In genomic region chr15:77797609-77798411, GRCm38 (mm10) we compare ENCODE assay signal across 7 mouse cellular contexts. TPM values are rescaled to one million over a fixed set of nuclear protein-coding genes. Genes with fewer than 3 reads are reported as not detected.
DNase-seq lines count a peak whose midpoint lies in the region; ATAC-seq and TF ChIP-seq lines count a peak whose summit lies in the region.

No protein-coding gene starts in this region.

- TF ChIP-seq CTCF in Patski (IDR thresholded peaks at IDR 0.05), result no peak

- H3K9me3 ChIP-seq in forebrain, embryonic 11.5 days (ENCODE audit: control insufficient read depth, low read length), result no peaks in the 10 kb centered on the region
- H3K9me3 ChIP-seq in hindbrain, embryonic 16.5 days (ENCODE audit: control insufficient read depth, low read length), result no peaks in the 10 kb centered on the region
- no peaks in the 10 kb centered on the region for H3K9me3 ChIP-seq in liver, embryonic 16.5 days (replicated peaks; ENCODE audit: control insufficient read depth, low read length)

- H3K4me1 ChIP-seq in forebrain, embryonic 11.5 days (replicated peaks; ENCODE audit: control insufficient read depth, insufficient read depth, low read length), result 0 out of 2 replicates have a peak, but pooled peaks cover 2% of the 10 kb centered on the region
- peaks cover 13% of the 10 kb centered on the region for H3K4me1 ChIP-seq in hindbrain, embryonic 16.5 days (ENCODE audit: control insufficient read depth, insufficient read depth, low read depth, low read length)
- H3K4me1 ChIP-seq in liver, embryonic 16.5 days (ENCODE audit: control insufficient read depth, low read depth, low read length), result peaks cover 36% of the 10 kb centered on the region

- H3K9ac ChIP-seq in forebrain, embryonic 11.5 days (ENCODE audit: low read length), result no peak overlapping the region
- no peak overlapping the region; the same call in 1 of the 2 replicates for H3K9ac ChIP-seq in hindbrain, embryonic 16.5 days (ENCODE audit: low read depth, low read length)
- H3K9ac ChIP-seq in liver, embryonic 16.5 days (ENCODE audit: low read depth, low read length), result no peak overlapping the region

- POLR2A ChIA-PET in Patski (lab: Charles Lee), result interaction anchor here (1.4 to 2.0 kb wide), 3 partner anchors 10 to 44 kb away, joined by 5 to 8 read pairs (median 5); partner anchors contain the start of gene Myh9

- H3K4me2 ChIP-seq in forebrain, embryonic 11.5 days (ENCODE audit: low read depth, low read length, severe bottlenecking), result no peak overlapping the region
- H3K4me2 ChIP-seq in hindbrain, embryonic 16.5 days (ENCODE audit: low read length), result no peak overlapping the region
- no peak overlapping the region for H3K4me2 ChIP-seq in liver, embryonic 16.5 days (ENCODE audit: low read depth, low read length)

- ATAC-seq in Patski, result peak; percentile 22
- ATAC-seq in forebrain, embryonic 11.5 days (replicated peaks; ENCODE audit: low FRiP score), result no peak
- ATAC-seq in hindbrain, embryonic 16.5 days, result 0 out of 2 replicates have a peak, but pooled peaks have one; percentile 35
- peak; percentile 54 for ATAC-seq in liver, embryonic 16.5 days (ENCODE audit: low read depth)

- H3K36me3 ChIP-seq in forebrain, embryonic 11.5 days (ENCODE audit: control insufficient read depth, insufficient read depth, low read length), result no peaks in the 10 kb centered on the region
- no peaks in the 10 kb centered on the region for H3K36me3 ChIP-seq in hindbrain, embryonic 16.5 days (ENCODE audit: control insufficient read depth, insufficient read depth, low read length)
- peaks cover 21% of the 10 kb centered on the region for H3K36me3 ChIP-seq in liver, embryonic 16.5 days (ENCODE audit: control insufficient read depth, insufficient read depth)

- DNase-seq in CD4-positive helper T cell, adult 2 months (ENCODE audit: low read depth, low spot score), result peak; percentile 37
- no peak for DNase-seq in Patski (ENCODE audit: low read depth, low spot score)
- no peak for DNase-seq in forebrain, embryonic 11.5 days (ENCODE audit: low spot score)
- no peak for DNase-seq in frontal cortex, postnatal 10 days (ENCODE audit: low spot score in 2 of 2)
- no peak for DNase-seq in spleen, postnatal 10 days (ENCODE audit: low spot score in 2 of 2)

- CTCF ChIA-PET in Patski (lab: Charles Lee), result interaction anchor here (1.0 to 1.7 kb wide), 5 partner anchors 14 to 137 kb away, joined by 3 to 7 read pairs (median 3); no protein-coding TSS in a partner anchor

- WGBS in forebrain, embryonic 11.5 days, result 87% methylated on average over 14 of the region's 14 CpGs
- 86% methylated on average over 14 of the region's 14 CpGs for WGBS in hindbrain, embryonic 16.5 days
- WGBS in liver, embryonic 16.5 days (ENCODE audit: insufficient replicate concordance), result 67% methylated on average over 14 of the region's 14 CpGs

- H3K4me3 ChIP-seq in forebrain, embryonic 11.5 days (ENCODE audit: low read depth, low read length), result no peak overlapping the region
- no peak overlapping the region for H3K4me3 ChIP-seq in hindbrain, embryonic 16.5 days (ENCODE audit: low read length)
- no peak overlapping the region for H3K4me3 ChIP-seq in liver, embryonic 16.5 days (ENCODE audit: low read depth, low read length)

- in situ Hi-C loops in Patski (cut with MboI; ENCODE audit: low pct_unique_long_range_greater_than_20kb), result no loop called here

- H3K27ac ChIP-seq in forebrain, embryonic 11.5 days (ENCODE audit: low read depth, low read length), result peak overlapping the region; percentile 53
- H3K27ac ChIP-seq in hindbrain, embryonic 16.5 days (ENCODE audit: low read depth, low read length), result peak overlapping the region; percentile 73
- H3K27ac ChIP-seq in liver, embryonic 16.5 days (ENCODE audit: low read length), result no peak overlapping the region; the same call in 1 of the 2 replicates

- no peaks in the 10 kb centered on the region for H3K27me3 ChIP-seq in Patski
- H3K27me3 ChIP-seq in forebrain, embryonic 11.5 days (ENCODE audit: control insufficient read depth, insufficient read depth, low read length), result no peaks in the 10 kb centered on the region
- H3K27me3 ChIP-seq in hindbrain, embryonic 16.5 days (replicated peaks; ENCODE audit: control insufficient read depth, insufficient read depth, low read length), result no peaks in the 10 kb centered on the region
- no peaks in the 10 kb centered on the region for H3K27me3 ChIP-seq in liver, embryonic 16.5 days (ENCODE audit: control insufficient read depth, insufficient read depth, low read depth, low read length)

RNA-seq across cellular contexts. Expression of gene Apol8, which starts 41.0 kb away (rescaled TPM):
- 0.37 TPM for polyA plus RNA-seq in Patski (2021)
- 0.16 and 0.21 TPM in 2 replicates for polyA plus RNA-seq in forebrain, embryonic 11.5 days (2014; fragmentation: Nextera tagmentation; extraction: Ambion mirVana)
- polyA plus RNA-seq in hindbrain, embryonic 16.5 days (2015; fragmentation: Nextera tagmentation; extraction: Ambion mirVana), result 0.14 and 0.35 TPM in 2 replicates
- polyA plus RNA-seq in liver, embryonic 16.5 days (2015; fragmentation: Nextera tagmentation; extraction: Ambion mirVana), result 26.2 and 26.9 TPM in 2 replicates

RNA-seq across cellular contexts. Expression of gene Myh9, which starts 44.2 kb away (rescaled TPM):
- 677 TPM for polyA plus RNA-seq in Patski (2021)
- polyA plus RNA-seq in forebrain, embryonic 11.5 days (2014; fragmentation: Nextera tagmentation; extraction: Ambion mirVana), result 32.0 and 37.4 TPM in 2 replicates
- 8.4 and 11.8 TPM in 2 replicates for polyA plus RNA-seq in hindbrain, embryonic 16.5 days (2015; fragmentation: Nextera tagmentation; extraction: Ambion mirVana)
- polyA plus RNA-seq in liver, embryonic 16.5 days (2015; fragmentation: Nextera tagmentation; extraction: Ambion mirVana), result 19.7 and 21.9 TPM in 2 replicates

Comparison
In these comparisons a context has a peak if more than half of its experiments do, and no peak if none do; other contexts are left out.
1. RNA of gene Apol8, which starts 41.0 kb away (polyA plus RNA-seq): 26.2 to 26.9 TPM in liver, embryonic 16.5 days; 0.37 TPM in Patski (single experiment), 0.16 to 0.21 TPM in forebrain, embryonic 11.5 days and 0.14 to 0.35 TPM in hindbrain, embryonic 16.5 days; every median in the first group is over 10 times any median in the second.
2. RNA of gene Myh9, which starts 44.2 kb away (polyA plus RNA-seq): 677 TPM in Patski (single experiment); 32.0 to 37.4 TPM in forebrain, embryonic 11.5 days, 19.7 to 21.9 TPM in liver, embryonic 16.5 days and 8.4 to 11.8 TPM in hindbrain, embryonic 16.5 days; every median in the first group is over 10 times any median in the second.